Mouse (Mus musculus) lung, adult 2 months (tissue): ENCODE data around the gene Slc29a3. TPM values are rescaled to one million over a fixed set of nuclear protein-coding genes. Genes with fewer than 3 reads are reported as not detected.

Experiments
- DNase-seq: peaks from one replicate; pipeline ENCODE4 v3.0.0; 2022
- H3K4me1 ChIP-seq: fragments of 200-500 bp; 2 replicates; pipeline ENCODE4 v1.6.1; 2011; ENCODE audit warnings: low read length; ENCODE audit not compliant: control insufficient read depth, insufficient read depth
- H3K4me3 ChIP-seq: fragments of 200-500 bp; replicated peaks from 2 replicates; pipeline ENCODE3; 2011; ENCODE audit warnings: low read depth, mild to moderate bottlenecking, control low read depth, low read length; ENCODE audit errors: extremely low read depth
- CTCF ChIP-seq: fragments of 200-500 bp; IDR thresholded peaks from 2 replicates; pipeline ENCODE4 v1.5.1; 2011; ENCODE audit warnings: mild to moderate bottlenecking, low read length, control low read depth; ENCODE audit not compliant: insufficient read depth
- POLR2A ChIP-seq: fragments of 200-500 bp; IDR thresholded peaks from 2 replicates; pipeline ENCODE4 v1.6.1; 2011; ENCODE audit warnings: low read depth, mild to moderate bottlenecking, control low read depth, low read length, borderline replicate concordance; ENCODE audit errors: extremely low read depth
- WGBS: fragments of 180-500 bp; shearing (Covaris S2); methylation state at CpG from one replicate; pipeline ENCODE4 v1.1.7; 2018; 5-methylcytosine and 5-hydroxymethylcytosine counted together
- polyA plus RNA-seq: library from polyadenylated mRNA; depleted of rRNA; stranded (reverse); fragments of >200 nt; gene quantifications from 2 replicates; pipeline ENCODE4 v1.2.3, GENCODE M21; 2012; rRNA removed

Slc29a3 gene
- 8.0 and 10.0 TPM in 2 replicates for polyA plus RNA-seq

DNA sequence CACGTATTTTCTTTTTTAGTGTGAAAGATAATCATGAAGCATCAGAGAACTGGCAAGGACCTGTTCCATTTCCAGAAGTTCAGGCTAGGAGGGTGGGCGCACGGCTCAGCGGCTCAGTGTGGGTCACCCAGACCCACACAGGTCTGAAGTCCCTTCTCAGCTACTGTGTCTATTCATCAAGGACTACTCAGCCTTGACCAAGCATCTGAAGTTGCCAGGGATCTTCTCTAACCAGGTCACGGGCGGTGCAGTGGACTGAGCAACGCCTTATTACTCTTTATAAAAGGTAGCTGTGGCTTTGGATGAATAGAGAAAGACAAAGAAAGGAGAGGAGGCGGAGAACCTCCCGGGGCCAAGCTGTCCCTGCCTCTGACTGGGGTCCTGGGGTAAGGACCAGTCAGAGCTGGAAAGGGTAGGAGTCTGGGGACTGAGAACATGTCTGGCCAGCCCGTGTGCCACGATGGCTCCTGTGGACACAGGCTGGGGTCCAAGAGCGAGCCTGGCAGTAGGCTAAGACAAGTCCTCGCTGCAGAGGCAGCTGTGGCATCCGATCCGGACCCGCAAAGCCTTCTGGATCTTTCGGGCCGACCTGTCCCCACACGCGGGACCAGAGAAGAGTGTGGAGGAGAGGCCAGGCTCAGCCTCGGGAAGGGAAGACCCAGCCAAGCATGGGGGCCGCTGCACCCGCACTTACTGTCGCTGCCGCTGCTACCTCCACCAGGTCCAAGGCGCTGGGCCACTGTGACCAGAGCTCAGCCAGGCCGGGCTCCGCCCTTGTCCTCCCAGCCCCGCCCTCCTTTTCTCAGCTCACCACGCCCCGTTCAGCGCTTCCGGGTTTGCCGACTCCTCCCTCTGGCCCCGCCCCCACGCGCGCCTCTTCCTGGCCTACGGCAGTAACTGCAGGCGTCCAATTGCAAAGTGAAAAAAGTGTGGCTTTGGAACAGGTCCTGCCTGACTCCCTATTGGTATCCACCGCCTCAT, at the start of gene Slc29a3:
TSS of gene Slc29a3 (minus strand) at position 755 of the 981 bp plus-strand sequence.
- DNase-seq: peak; percentile 98
- TF ChIP-seq POLR2A (peak; percentile 98), CTCF (0 out of 2 replicates have a peak, but pooled peaks have one; percentile 5)
- 6% methylated on average over 41 of the region's 41 CpGs for WGBS

DNA sequence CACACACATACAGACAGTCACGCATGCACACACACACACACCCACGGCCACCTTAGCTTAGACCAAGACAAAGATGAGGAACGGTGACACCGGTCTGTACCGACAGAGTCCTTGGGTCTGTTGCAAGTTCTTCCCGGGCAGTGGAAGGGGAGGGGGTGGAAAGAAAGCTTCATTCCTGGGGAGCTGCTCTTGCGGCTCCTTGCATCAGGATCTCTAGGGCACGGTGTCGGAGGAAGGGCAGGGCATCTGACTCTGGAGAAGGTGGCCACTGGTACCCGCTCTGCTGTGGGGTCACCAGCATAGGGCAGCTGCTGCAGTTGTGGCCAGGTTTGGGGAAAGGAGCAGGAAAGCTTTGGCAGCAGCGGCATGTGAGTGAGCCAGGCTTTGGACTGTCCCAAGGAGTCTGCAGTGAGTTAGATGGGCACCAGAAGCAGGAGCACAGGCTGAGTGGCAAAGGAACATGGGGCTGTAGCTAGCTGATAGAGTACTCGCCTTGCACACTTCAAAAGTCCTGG, 49.4 kb upstream of the Slc29a3 start:
- no peak for TF ChIP-seq POLR2A
- no peak for TF ChIP-seq CTCF
- Histone ChIP-seq H3K4me1 (peaks cover 5% of the 10 kb centered on the region; the same call in 1 of the 2 replicates), H3K4me3 (no peak overlapping the region)
- WGBS: 60% methylated on average over 12 of the region's 12 CpGs
- no peak for DNase-seq

More for the DNA sequence above, at the start of gene Slc29a3:
- H3K4me1 ChIP-seq: peaks cover 7% of the 10 kb centered on the region; the same call in 1 of the 2 replicates
- H3K4me3 ChIP-seq: peak within 1 kb of the TSS; percentile 82

GRCm38 (mm10) chr10:60801168-60801897, 48.7 kb upstream of the Slc29a3 start:
- no peak overlapping the region for H3K4me3 ChIP-seq
- 28% methylated on average over 11 of the region's 11 CpGs for WGBS
- no peak for DNase-seq
- TF ChIP-seq CTCF (no peak), POLR2A (no peak)
- peaks cover 5% of the 10 kb centered on the region; the same call in 1 of the 2 replicates for H3K4me1 ChIP-seq

DNA sequence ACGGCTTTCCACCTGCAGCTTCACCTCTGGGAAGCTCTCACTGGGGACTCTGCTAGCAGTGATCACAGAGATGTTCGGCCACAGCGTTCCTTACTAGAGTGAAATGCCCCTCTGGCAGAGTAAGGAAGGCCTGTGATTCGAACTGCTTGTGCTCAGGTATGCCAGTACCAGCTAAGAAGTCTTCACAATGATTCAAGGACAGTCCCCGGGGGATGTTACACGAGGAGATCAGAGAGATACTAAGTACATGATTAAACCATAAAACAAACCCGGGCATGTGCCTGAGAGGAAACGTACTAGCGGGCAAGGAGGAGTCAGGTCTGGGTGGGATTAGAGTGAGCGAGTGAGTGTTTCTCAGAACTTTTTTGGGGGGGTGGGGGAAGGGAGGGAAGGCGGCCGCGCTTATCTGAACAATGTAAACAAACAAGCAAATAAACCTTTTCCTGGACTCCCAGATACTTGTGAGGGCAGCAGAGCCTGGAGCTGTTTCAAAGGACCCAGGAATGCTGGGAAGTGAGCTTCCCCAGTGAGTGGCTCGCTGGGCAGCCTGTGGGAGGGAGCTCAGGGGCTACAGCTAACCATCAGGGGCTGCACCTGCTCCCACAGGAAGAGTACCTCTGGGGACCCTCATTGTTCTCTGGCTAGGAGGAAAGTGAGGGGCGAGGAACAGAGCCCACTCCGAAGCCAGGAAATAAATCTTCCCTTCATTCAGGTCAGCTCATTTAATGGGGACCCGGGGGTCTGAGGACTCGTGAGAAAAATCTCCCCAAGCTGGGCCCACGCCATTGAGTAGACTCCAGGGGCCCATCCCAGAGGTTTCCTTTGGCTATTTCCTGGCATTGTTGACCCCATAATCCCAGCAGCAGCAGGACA, 47.9 kb upstream of the Slc29a3 start:
- DNase-seq: no peak
- H3K4me1 ChIP-seq: peaks cover 5% of the 10 kb centered on the region; the same call in 1 of the 2 replicates
- 23% methylated on average over 19 of the region's 19 CpGs for WGBS

DNA sequence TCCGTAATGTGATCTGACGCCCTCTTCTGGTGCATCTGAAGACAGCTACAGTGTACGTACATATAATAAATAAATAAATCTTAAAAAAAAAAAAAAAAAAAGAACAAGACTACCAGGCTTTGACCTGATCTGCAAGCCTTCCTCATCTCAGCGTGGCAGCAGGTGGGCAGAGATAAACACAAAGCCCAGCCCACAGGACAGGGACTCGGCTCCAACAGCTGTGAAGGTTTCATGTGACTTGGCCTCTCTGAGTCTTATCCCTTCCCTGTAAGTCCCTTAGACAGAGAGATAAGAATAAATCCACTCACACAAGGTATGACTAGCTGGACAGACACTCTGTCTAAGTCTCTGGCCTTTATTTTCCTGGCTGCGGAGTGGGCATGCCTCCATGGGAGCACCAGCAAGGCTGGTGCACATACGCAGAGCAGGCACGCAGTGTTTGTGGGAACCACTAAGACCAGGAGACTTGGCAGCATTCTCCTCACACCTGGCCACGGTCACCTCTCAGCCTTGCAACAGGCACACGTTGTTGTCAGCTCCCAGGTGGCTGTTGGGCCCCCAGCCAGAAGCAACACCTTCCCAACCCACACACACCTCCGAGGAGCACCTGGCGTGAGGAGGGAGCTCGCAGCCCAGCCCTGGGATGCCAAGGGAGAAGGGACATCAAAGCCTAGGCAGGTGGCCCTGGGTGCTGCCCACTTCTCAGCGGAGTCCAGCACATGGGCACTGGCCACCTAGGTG, 45.3 kb upstream of the Slc29a3 start:
- DNase-seq: no peak
- no peak for TF ChIP-seq CTCF
- TF ChIP-seq POLR2A: no peak
- WGBS: 77% methylated on average over 14 of the region's 14 CpGs
- Histone ChIP-seq H3K4me3 (no peak overlapping the region), H3K4me1 (peaks cover 8% of the 10 kb centered on the region; the same call in 1 of the 2 replicates)

More for the DNA sequence above, 47.9 kb upstream of the Slc29a3 start:
- H3K4me3 ChIP-seq: no peak overlapping the region
- TF ChIP-seq POLR2A (no peak), CTCF (no peak)

DNA sequence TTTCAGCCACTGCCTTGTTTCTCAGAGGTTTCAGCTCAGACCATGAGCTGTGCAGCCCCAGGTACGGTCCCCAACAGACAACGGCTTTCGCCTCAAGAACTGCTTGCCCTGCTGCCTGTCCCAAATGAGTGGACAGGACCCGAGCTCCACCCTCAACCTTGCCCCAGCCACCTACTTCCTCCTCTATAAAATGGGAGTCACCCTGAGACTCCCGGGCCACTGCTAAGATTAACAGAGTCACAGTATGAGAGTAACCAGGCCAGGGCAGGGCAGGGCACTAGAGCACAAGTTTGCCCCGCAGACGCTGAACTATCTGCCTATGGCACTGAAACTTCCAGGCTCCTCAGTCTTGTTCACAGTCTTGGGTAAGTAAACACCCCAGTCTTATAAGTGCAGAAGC, 43.9 kb upstream of the Slc29a3 start:
- 73% methylated on average over 7 of the region's 7 CpGs for WGBS
- peaks cover 9% of the 10 kb centered on the region; the same call in 1 of the 2 replicates for H3K4me1 ChIP-seq
- no peak for DNase-seq

GRCm38 (mm10) chr10:60796028-60796427, 43.4 kb upstream of the Slc29a3 start:
- 77% methylated on average over 5 of the region's 5 CpGs for WGBS

More for the DNA sequence above, 43.9 kb upstream of the Slc29a3 start:
- no peak overlapping the region for H3K4me3 ChIP-seq
- TF ChIP-seq CTCF (no peak), POLR2A (no peak)

GRCm38 (mm10) chr10:60794792-60795191, 42.2 kb upstream of the Slc29a3 start:
- TF ChIP-seq POLR2A (no peak), CTCF (no peak)
- no peak for DNase-seq
- WGBS: 83% methylated on average over 8 of the region's 8 CpGs
- H3K4me1 ChIP-seq: peaks cover 6% of the 10 kb centered on the region; the same call in 1 of the 2 replicates
- H3K4me3 ChIP-seq: no peak overlapping the region

More at GRCm38 (mm10) chr10:60796028-60796427, 43.4 kb upstream of the Slc29a3 start:
- H3K4me1 ChIP-seq: peaks cover 6% of the 10 kb centered on the region; the same call in 1 of the 2 replicates
- no peak overlapping the region for H3K4me3 ChIP-seq
- DNase-seq: no peak
- no peak for TF ChIP-seq CTCF
- no peak for TF ChIP-seq POLR2A
